Mouse (Mus musculus) ES-CJ7 (cell line): ENCODE data around the gene Wipf1.

ENCODE experiments used
- DNase-seq: peaks from one replicate; pipeline ENCODE4 v3.0.0; 2011; ENCODE audit warnings: low read depth, low spot score

Wipf1 gene

DNA sequence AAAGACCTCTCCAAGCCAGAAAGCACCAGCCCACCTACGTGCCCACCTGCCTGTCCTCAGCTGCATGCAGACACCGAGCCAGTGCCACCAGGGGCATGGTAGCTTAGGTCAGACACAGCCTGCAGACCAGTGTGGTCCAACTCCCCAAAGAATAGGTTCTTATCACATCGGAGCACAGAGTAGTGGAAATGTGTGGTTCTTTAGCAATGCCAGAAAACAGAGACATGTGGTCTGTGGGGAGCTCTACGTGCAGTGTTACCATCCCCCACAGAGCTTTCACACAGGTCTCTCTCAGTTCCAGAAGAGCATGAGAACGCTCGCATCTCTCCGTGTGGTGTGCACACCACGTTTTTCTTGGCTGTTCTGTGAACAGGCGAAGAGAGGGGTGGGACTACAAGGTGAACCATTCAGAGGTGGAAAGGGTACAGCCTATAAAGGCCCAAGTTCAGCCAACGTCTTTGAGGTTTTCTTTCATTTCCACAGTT lies 59.3 kb downstream of the Wipf1 start:
- DNase-seq = no peak

GRCm38 (mm10) chr2:73469552-73469951 lies 60.0 kb downstream of the Wipf1 start:
- DNase-seq = no peak

DNA sequence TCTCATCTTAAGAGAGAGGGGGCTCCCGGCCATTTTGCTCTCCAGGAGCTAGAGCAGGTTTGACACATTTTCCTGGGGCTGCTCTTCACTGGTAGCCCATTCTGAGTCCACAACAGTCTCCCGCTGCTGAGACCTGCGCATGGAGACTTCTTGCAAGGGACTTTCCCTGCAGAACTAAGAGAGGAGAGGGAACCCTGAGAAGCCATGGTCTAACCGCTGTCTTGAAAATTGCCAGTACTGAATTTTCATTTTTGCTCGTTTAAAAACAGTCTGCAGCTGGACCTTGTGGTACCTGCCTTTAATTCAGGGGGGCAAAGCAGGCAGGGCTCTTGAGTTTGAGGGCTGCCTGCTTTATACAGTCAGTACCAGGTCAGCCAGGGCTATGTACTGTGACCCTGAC lies 60.5 kb downstream of the Wipf1 start:
- DNase-seq = no peak

- no peak for DNase-seq
These were observed 62.3 kb downstream of the Wipf1 start for GRCm38 (mm10) chr2:73467071-73467851.

DNA sequence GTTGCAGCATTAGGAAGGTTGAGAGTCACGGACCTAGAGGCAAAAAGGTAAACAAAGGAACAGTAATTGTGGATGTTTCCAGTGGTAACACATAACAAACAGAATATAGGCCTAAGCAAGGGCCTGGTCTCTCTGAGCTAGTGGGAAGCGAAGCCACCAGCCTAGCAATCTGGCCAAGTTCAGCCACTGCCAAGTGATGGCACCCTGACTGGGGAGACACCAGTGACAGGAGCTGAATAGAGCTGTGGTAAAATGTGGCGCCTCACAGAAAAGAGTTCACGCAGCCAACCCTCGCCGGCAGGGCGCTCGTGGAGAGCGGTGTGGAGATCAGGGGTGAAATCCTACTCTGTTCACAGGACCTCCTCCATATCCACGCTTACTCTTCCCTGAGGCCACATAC lies 63.1 kb downstream of the Wipf1 start:
- no peak for DNase-seq

DNA sequence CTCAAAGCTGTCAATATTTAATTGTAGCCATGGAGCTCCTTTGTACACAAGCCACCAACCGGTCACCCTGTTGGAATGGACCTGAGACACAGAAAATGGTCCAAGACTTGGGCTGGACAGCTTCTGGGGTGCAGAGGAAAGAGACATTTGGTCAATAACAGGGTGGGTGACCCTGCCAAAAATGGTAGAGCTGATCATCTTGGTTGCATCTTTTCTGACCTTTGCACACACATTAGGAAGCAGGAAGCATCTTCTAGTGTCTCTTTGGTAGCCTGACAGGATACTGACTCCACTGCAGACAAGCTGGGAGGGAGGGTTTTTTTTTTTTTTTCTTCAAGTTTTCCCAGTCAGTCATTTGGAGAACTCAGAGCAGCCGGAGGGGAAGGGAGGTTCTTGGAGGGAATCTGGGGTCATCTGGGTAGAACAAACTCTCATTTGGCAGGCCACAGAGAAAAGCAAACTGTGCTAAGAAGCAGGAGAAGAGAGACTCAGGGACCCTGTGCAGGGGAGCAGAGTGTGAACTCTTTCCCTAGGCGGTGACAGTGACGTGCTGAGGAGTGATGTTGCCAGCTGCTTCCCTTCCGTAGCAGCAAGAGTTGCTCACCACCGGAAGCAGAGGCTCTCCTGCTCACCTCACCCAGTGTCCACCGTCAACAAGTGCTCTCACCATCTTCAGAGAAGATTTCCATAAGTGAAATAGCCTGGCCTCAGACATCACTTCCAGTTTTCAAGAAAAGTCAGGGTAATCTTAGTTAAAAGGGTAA lies 65.9 kb downstream of the Wipf1 start:
- DNase-seq = no peak

DNA sequence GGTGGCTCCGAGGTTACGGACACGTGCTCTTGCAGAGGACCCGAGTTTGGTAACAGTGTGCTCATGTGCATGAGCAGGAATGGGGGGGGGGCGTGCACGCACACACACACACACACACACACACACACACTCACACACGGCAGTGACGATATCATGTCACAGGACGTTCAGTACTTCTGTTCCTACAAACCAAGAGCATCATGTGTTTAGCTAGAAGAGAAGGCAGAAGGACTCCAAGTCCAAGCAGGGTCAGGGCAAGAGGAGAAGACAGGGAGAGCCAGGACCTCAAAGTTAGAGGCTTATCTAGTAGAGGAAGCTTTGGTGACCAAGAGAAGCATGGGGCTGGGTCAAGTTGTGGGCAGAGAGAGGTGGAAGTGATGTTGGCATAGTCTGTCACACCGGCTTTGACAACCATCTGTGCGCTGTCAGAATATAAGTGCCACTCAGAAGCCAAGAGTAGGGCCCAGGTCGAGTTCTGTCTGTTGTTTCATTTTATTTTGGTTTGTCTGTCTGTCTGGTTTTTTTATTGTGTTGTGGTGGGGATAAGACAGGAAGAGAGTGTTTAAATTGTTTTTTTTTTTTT lies 66.7 kb downstream of the Wipf1 start:
- DNase-seq = no peak

- DNase-seq = no peak
These were observed 67.3 kb downstream of the Wipf1 start for GRCm38 (mm10) chr2:73462265-73462664.

DNA sequence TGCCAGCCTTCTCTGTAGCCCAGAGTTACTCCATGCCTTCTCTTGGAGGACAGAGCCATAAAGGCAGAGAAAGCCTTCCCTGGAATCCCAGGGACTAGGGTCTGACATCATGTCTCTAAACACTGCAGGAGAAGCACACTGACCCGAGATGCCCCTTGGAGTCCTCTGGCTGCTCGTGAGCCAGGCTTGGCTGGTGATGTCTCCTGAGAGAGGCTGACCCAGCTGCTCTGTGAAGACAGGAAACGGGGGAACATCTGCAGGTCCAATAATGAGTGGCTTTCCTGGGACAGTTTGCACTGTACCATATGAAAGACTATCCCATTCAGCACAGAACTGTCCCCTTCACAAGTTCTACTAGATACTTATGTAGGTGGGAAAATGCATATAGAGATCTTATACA lies 69.4 kb downstream of the Wipf1 start:
- no peak for DNase-seq

DNA sequence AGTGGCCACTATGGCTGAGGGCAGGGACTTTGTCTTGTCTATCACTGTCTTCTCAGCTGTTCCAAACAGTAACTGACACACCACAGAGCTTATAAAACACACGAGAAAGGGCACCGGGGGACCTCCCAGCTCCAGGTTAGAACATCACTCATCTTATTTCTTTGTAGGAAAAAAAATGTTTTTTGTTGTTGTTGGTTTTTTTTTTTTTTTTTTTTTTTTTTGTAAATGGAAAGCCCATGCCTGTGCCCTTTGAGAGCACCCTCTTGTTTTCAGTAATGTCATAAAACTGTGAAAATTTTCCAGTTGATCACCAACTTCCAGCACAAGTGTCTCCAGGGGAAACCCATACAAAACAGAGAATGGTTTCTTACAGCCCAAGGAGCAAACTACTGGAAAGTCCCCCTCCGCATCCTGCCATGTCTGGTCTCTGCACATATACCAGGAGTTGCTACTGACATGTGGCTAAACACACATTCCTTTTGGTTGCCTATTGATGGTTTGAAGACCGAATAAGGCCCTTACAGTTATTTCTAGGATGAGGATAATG lies 69.9 kb downstream of the Wipf1 start:
- DNase-seq = no peak

GRCm38 (mm10) chr2:73456886-73457285 lies 72.6 kb downstream of the Wipf1 start:
- DNase-seq = no peak

- DNase-seq = no peak
These were observed 73.4 kb downstream of the Wipf1 start for GRCm38 (mm10) chr2:73456154-73456553.

GRCm38 (mm10) chr2:73455541-73455940 lies 74.0 kb downstream of the Wipf1 start:
- no peak for DNase-seq

- DNase-seq = no peak
These were observed 74.9 kb downstream of the Wipf1 start for GRCm38 (mm10) chr2:73454682-73455081.

GRCm38 (mm10) chr2:73454186-73454585 lies 75.3 kb downstream of the Wipf1 start:
- DNase-seq = no peak

DNA sequence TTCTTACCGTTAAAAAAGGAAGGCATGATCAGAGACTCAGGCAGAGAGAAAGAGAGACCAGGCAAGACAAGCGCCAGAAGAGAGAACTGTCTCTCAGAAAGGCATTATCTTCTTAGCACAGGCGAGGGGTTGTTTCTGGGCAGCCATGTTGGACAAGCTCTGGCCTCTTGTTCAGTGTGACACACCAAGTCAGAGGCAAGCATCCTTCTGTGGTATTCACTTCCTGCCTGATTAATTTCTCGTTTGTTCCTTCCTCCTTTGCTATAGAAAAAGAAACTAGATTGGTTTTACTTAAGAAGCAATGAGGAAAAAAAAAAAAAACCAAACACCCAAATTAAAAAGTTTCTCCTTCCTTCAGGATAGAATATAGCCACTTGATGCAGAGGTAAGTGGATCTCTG lies 75.8 kb downstream of the Wipf1 start:
- DNase-seq = no peak

GRCm38 (mm10) chr2:73453085-73453484 lies 76.4 kb downstream of the Wipf1 start:
- DNase-seq = no peak

- DNase-seq = no peak
These were observed 77.0 kb downstream of the Wipf1 start for GRCm38 (mm10) chr2:73452556-73452955.

DNA sequence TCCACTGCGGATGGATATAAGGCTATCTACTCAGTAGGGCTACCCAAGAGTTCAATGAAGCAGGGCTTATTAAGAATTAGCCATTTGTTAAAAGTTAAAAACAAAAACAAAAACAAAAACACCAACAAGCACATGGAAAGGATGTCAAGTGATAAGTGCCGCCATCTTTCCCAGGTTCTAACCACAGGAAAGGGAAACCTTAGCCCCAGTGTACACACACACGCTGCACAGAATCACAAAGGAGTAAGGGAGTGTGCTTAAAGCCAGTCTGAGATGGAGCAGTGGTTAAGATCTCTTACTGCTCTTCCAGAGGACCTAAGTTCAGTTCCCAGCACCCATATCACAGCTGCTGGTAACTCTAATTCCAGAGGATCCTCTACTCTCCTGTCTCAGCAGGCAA lies 78.0 kb downstream of the Wipf1 start:
- DNase-seq = no peak

DNA sequence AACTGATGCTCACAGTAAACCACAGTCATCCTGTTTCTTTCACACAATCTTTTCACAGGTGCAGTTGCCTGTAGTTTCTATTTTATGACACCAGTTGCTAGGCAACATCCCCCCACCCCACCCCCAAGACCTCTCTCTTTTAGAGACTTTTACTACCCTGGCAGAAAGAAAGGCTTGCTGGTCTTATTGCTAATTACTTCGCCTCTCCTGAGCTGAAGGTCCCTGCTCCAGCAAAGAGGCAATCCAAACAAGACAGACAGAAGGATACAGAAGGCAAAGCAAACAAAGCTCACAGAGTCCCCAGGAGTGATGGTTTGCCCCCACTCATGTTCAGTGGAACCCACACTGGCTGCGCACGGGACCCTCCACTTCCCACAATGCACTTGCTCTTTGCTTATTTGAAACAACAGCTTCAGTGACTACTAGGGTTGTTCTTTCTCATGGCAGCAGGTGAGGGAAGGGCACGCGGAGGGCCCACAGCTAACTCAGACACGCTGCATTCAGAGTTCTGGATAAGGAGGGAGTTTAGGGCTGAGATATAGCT lies 79.3 kb downstream of the Wipf1 start:
- DNase-seq = no peak

DNA sequence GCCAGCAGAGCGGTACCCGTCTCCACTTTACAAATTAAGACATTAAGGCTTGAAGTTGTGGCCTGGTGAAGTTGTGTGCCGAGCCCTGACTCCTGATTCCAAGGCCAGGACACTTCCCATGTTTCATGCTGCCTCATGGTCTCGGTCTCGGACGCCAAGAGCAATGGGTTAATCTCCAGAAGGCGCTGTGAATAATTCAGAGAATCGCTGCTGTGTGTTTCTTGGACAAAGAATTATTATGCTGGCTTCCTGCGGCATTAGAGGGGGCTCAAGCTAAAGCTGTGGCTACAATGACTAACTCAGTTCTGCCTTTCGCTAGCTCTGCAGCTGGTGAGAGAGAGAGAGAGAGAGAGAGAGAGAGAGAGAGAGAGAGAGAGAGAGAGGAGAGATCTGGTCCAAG lies 85.5 kb downstream of the Wipf1 start:
- DNase-seq = no peak

- no peak for DNase-seq
These were observed 87.5 kb downstream of the Wipf1 start for GRCm38 (mm10) chr2:73442015-73442414.
